Mouse (Mus musculus) kidney, postnatal 4 days (tissue): ENCODE data around the gene Mdm2.

Experiments
- DNase-seq, 2 experiments: peaks; one replicate each; pipeline ENCODE4 v3.0.0; 2021; ENCODE audit warnings: mixed read lengths in 2 of 2

Gene Mdm2

GRCm38 (mm10) chr10:117680868-117681513 lies 29.6 kb downstream of the Mdm2 start:
- DNase-seq, result no peak

DNA sequence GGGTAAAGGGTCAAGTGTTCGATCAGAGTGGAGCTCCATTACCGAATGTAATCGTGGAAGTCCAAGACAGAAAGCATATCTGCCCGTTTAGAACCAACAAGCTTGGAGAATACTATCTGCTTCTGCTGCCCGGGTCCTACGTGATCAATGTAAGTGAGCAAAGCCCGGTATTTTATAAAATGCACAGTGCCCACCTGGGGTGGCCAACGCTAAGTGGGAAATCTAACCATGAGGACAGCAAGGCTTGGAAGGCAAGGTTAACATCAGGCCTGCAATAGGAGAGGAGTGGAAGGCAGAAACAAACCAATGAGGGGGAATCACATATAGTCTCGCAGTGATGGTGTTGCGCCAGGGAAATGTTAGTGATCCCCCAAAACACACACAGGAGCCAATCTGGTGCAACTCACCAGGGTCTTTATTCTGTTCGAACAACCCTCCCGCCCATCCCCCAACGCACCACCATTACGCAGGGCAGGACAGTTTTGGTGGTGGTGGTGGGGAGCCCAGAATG lies 30.5 kb downstream of the Mdm2 start:
- DNase-seq, result no peak

DNA sequence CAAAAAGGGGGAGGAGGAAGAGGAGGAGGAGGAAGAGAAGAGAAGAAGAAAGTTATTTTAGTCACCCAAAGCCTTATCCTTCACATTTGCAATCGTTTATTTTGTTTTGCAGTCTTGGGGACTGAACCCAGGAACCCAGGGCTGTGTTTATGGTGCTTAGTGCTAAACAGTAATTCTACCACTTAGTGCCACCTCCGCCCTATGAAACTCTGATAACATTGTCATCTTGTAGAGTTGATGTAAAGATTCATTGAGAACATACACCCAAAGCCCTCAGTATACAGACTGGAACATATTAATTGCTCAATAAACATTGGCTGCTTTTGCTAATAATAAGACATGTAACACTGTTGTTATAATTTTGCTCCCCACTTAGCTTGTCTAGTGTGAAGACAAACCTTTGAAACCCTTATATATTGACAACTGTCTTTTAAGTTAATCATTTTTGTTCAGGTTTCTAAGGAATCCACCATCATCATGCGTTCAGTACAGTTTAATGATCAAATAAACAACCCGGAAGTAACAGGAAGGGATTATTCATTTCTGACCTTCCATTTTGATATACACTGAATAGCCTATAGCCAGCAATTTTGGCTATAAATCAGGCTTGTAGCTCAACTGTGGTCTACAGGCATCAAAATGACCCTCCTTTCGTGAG lies 31.4 kb downstream of the Mdm2 start:
- DNase-seq, result no peak

GRCm38 (mm10) chr10:117678357-117678756 lies 32.2 kb downstream of the Mdm2 start:
- DNase-seq, result no peak

DNA sequence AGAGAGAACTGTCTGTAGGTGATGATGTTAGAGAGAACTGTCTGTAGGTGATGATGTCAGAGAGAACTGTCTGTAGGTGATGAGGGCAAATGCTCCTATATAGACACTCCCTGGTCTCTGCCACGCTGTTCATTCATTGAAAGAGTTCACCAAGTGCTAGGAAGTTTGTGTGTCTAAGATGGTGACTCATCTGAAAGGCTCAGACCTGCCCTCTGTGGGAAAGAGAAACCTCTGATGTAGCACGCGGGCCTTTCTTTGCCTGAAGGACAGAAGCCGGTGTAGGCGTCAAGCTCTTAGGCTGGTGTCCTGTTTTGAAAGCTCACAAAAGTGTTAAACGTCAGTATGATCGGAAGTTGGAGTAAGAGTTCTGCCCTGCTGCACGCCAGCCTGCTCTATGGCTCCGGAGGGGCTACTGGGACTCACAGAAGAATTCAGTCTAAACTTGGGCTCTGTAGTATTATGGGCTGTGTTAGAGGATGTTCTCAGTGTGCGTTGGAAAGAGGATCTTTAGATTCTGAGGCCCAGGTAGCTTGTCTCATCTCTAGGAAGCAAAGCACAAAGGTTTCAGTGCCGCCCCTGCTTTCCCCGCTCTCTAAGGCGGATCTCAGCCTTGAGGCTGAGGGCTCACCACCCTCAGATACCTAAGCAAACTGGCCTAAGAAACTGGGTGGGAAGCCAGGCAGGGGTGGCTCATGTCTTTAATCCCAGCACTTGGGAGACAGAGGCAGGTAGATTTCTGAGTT lies 32.9 kb downstream of the Mdm2 start:
- DNase-seq, result no peak

GRCm38 (mm10) chr10:117676644-117677313 lies 33.8 kb downstream of the Mdm2 start:
- peak in 1 of 2 experiments; percentile 36 for DNase-seq

DNA sequence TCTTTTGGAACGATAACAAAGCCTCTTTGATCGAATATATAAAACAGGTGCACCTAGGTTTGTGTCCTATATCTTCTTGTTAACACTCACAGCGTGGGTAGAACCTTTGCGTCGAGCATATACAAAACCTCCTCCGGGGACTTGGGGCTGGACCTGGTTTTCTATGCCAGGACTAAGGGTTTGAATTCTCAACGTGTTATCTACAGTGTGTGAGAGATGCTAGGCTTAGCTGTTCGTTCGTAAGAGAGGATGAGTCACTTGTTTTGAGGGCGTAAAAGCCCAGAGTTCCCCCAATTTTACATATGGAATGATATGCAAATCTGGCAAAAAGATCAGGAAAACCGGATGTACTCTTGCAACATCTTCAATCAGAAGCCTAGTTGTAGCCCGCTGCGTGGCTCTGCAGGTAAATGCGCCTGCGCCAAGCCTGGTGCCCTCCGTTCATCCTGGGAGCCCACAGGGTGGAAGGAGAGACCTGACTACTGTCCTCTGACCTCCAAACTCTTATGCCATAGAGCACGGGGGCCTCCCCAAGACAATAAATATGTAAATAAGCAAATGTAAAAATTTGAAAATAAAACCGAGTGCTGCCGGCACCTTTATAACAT lies 34.4 kb downstream of the Mdm2 start:
- peak; percentile 16 to 33 for DNase-seq

GRCm38 (mm10) chr10:117675096-117676035 lies 35.2 kb downstream of the Mdm2 start:
- peak; percentile 60 to 73 for DNase-seq

GRCm38 (mm10) chr10:117674359-117675019 lies 36.1 kb downstream of the Mdm2 start:
- no peak for DNase-seq

GRCm38 (mm10) chr10:117673913-117674312 lies 36.6 kb downstream of the Mdm2 start:
- DNase-seq, result no peak

- DNase-seq, result peak; percentile 10 to 30
Observed at GRCm38 (mm10) chr10:117672693-117673092, 37.9 kb downstream of the Mdm2 start.

GRCm38 (mm10) chr10:117671930-117672666 lies 38.5 kb downstream of the Mdm2 start:
- no peak for DNase-seq

- DNase-seq, result no peak
Observed at GRCm38 (mm10) chr10:117671266-117671665, 39.3 kb downstream of the Mdm2 start.

DNA sequence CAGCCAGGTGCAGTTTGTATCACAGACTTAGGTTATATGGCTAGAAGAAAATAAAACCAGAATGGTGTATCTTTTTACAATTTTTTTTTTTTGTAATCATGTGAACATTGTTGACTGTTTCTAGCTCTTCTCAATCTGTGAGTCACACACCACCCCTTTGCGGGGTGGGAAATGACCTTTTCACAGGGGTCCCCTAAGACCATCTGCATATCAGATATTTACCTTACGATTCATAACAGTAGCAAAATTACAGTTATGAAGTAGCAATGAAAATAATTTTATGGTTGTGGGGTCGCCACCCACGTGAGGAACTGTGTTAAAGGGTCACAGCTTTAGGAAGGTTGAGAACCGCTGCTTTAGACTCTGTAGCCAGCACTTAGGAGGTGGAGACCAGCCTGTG lies 39.8 kb downstream of the Mdm2 start:
- DNase-seq, result no peak

DNA sequence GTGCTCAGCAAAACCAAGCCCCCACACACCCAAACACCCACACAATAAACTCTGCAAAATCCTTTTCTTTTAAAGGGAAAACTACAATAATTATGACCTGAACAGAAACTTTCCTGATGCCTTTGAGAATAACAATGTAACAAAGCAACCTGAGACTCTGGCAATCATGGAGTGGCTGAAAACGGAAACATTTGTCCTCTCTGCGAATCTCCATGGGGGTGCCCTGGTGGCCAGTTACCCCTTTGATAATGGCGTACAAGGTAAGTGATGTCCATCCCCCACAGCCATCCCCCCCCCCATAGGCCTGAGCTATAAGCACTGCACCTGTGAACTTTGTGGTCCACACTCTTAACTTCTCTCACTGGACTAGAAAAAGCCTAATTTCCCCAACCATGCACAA lies 40.5 kb downstream of the Mdm2 start:
- DNase-seq, result no peak

GRCm38 (mm10) chr10:117669449-117670090 lies 41.0 kb downstream of the Mdm2 start:
- DNase-seq, result no peak

- no peak for DNase-seq
Observed at GRCm38 (mm10) chr10:117668546-117669300, 41.8 kb downstream of the Mdm2 start.

GRCm38 (mm10) chr10:117667663-117668507 lies 42.7 kb downstream of the Mdm2 start:
- no peak for DNase-seq
